Mouse (Mus musculus) adipose tissue, adult 10 weeks (tissue): ENCODE measurements around the gene Slc44a4. TPM values are rescaled to one million over a fixed set of nuclear protein-coding genes. Genes with fewer than 3 reads are reported as not detected.

ENCODE experiments used
- polyA plus RNA-seq: library from polyadenylated mRNA; stranded (reverse); fragments of 350-450 nt; fragmentation: Illumina TruSeq; extraction: RNeasy Lipid Tissue Mini Kit (QIAGEN cat#74804); gene quantifications from one replicate; pipeline ENCODE4 v1.2.3, GENCODE M21; 2014; ENCODE audit warnings: low read depth, low replicate concordance

The Slc44a4 gene
- polyA plus RNA-seq: 39.3 TPM

GRCm38 (mm10) chr17:34913930-34914665, at the start of gene Slc44a4:
TSS of gene Slc44a4 (plus strand) at chr17:34914466.

GRCm38 (mm10) chr17:34879336-34879879, 34.9 kb upstream of the Slc44a4 start, which contains the start of gene Zbtb12:
TSS of gene Zbtb12 (plus strand) at chr17:34879483.

GRCm38 (mm10) chr17:34881683-34882310, 32.5 kb upstream of the Slc44a4 start, which contains the start of gene Gm20547:
TSS of gene Gm20547 (minus strand) at chr17:34882042.

GRCm38 (mm10) chr17:34898160-34898586, 16.1 kb upstream of the Slc44a4 start, which contains the start of the genes C2 and Ehmt2:
TSS of gene C2 (minus strand) at chr17:34898265.
TSS of gene Ehmt2 (plus strand) at chr17:34898469.

GRCm38 (mm10) chr17:34931061-34931734, 16.9 kb downstream of the Slc44a4 start, which contains the start of gene Neu1:
TSS of gene Neu1 (plus strand) at chr17:34931253.

GRCm38 (mm10) chr17:34959130-34959778, 45.0 kb downstream of the Slc44a4 start, which contains the start of gene Hspa1b:
TSS of gene Hspa1b (minus strand) at chr17:34959238.

GRCm38 (mm10) chr17:34969822-34970221, 55.6 kb downstream of the Slc44a4 start, which contains the start of gene Gm20481:
TSS of gene Gm20481 (plus strand) at chr17:34969912.

GRCm38 (mm10) chr17:34972069-34972749, 57.9 kb downstream of the Slc44a4 start, which contains the start of the genes Hspa1a and Hspa1l:
TSS of gene Hspa1a (minus strand) at chr17:34972156.
TSS of gene Hspa1l (plus strand) at chr17:34972703.

Other genes starting within 250 kb of the Slc44a4 start
- gene Tnxb, start 243.9 kb upstream of the Slc44a4 start, polyA plus RNA-seq: 30.0 TPM
- gene C4b, start 170.6 kb upstream of the Slc44a4 start, polyA plus RNA-seq: 248 TPM
- 1.4 TPM for gene Cyp21a1, start 109.9 kb upstream of the Slc44a4 start, polyA plus RNA-seq
- 45.3 TPM for gene Stk19, start 77.5 kb upstream of the Slc44a4 start, polyA plus RNA-seq
- 59.7 TPM for gene Dxo, start 77.4 kb upstream of the Slc44a4 start, polyA plus RNA-seq
- gene Skiv2l, start 64.3 kb upstream of the Slc44a4 start, polyA plus RNA-seq: 45.7 TPM
- gene Nelfe, start 64.1 kb upstream of the Slc44a4 start, polyA plus RNA-seq: 75.8 TPM
- 114 TPM for gene Cfb, start 51.9 kb upstream of the Slc44a4 start, polyA plus RNA-seq
- gene Zbtb12, start 35.0 kb upstream of the Slc44a4 start, polyA plus RNA-seq: 14.4 TPM
- not detected for gene Gm20547, start 32.4 kb upstream of the Slc44a4 start, polyA plus RNA-seq
- 104 TPM for gene C2, start 16.2 kb upstream of the Slc44a4 start, polyA plus RNA-seq
- gene Ehmt2, start 16.0 kb upstream of the Slc44a4 start, polyA plus RNA-seq: 113 TPM
- gene Neu1, start 16.8 kb downstream of the Slc44a4 start, polyA plus RNA-seq: 81.9 TPM
- gene Hspa1b, start 44.8 kb downstream of the Slc44a4 start, polyA plus RNA-seq: 47.9 TPM
- not detected for gene Gm20481, start 55.4 kb downstream of the Slc44a4 start, polyA plus RNA-seq
- gene Hspa1a, start 57.7 kb downstream of the Slc44a4 start, polyA plus RNA-seq: 24.3 TPM
- 12.0 TPM for gene Hspa1l, start 58.2 kb downstream of the Slc44a4 start, polyA plus RNA-seq
- gene Lsm2, start 67.4 kb downstream of the Slc44a4 start, polyA plus RNA-seq: 23.4 TPM
- gene Vars, start 86.5 kb downstream of the Slc44a4 start, polyA plus RNA-seq: 62.8 TPM
- gene Vwa7, start 102.1 kb downstream of the Slc44a4 start, polyA plus RNA-seq: 0.96 TPM
- gene Sapcd1, start 113.5 kb downstream of the Slc44a4 start, polyA plus RNA-seq: 2.9 TPM
- 4.2 TPM for gene Msh5, start 132.3 kb downstream of the Slc44a4 start, polyA plus RNA-seq
- 127 TPM for gene Clic1, start 135.5 kb downstream of the Slc44a4 start, polyA plus RNA-seq
- 43.7 TPM for gene Ddah2, start 144.6 kb downstream of the Slc44a4 start, polyA plus RNA-seq
- gene Ly6g6c, start 150.9 kb downstream of the Slc44a4 start, polyA plus RNA-seq: 2.2 TPM
- gene Mpig6b, start 151.7 kb downstream of the Slc44a4 start, polyA plus RNA-seq: 2.4 TPM
- gene Ly6g6e, start 162.4 kb downstream of the Slc44a4 start, polyA plus RNA-seq: 8.2 TPM
- 14.6 TPM for gene Ly6g6d, start 163.6 kb downstream of the Slc44a4 start, polyA plus RNA-seq
- not detected for gene Ly6g6f, start 171.1 kb downstream of the Slc44a4 start, polyA plus RNA-seq
- gene Abhd16a, start 174.8 kb downstream of the Slc44a4 start, polyA plus RNA-seq: 106 TPM
- gene Ly6g5c, start 193.8 kb downstream of the Slc44a4 start, polyA plus RNA-seq: 1,353 TPM
- gene Ly6g5b, start 201.0 kb downstream of the Slc44a4 start, polyA plus RNA-seq: 1,252 TPM
- gene Gpank1, start 207.0 kb downstream of the Slc44a4 start, polyA plus RNA-seq: 14.5 TPM
- 234 TPM for gene Csnk2b, start 207.6 kb downstream of the Slc44a4 start, polyA plus RNA-seq
- 15.2 TPM for gene D17H6S53E, start 211.9 kb downstream of the Slc44a4 start, polyA plus RNA-seq
- gene Apom, start 217.6 kb downstream of the Slc44a4 start, polyA plus RNA-seq: not detected
- 130 TPM for gene Bag6, start 220.7 kb downstream of the Slc44a4 start, polyA plus RNA-seq